Mouse (Mus musculus) left cerebral cortex, postnatal 10 days (tissue): ENCODE measurements around the gene Fos. TPM values are rescaled to one million over a fixed set of nuclear protein-coding genes. Genes with fewer than 3 reads are reported as not detected.
"Not testable (repeated sequence)": the region's sequence is repeated elsewhere in the genome, so short reads cannot be mapped to it uniquely, and the experiment has no call there.

Source experiments
- DNase-seq, 2 experiments: peaks; one replicate each; pipeline ENCODE4 v3.0.0; 2021 to 2022; ENCODE audit warnings: low spot score in 2 of 2, mixed read lengths in 1 of 2; ENCODE audit errors: extremely low spot score in 1 of 2
- intact Hi-C: fragments of 180-260 bp; cut with DNase I; formaldehyde crosslinking; loops from one replicate; pipeline ENCODE4 v1.15.1; 2025
- total RNA-seq, 2 experiments: library from RNA; stranded (reverse); gene quantifications; 2 replicates each; pipeline ENCODE4 v1.2.3; 2021

Fos gene
- total RNA-seq, 2 experiments from 2014 or later = 11.0 to 14.8 TPM

DNA sequence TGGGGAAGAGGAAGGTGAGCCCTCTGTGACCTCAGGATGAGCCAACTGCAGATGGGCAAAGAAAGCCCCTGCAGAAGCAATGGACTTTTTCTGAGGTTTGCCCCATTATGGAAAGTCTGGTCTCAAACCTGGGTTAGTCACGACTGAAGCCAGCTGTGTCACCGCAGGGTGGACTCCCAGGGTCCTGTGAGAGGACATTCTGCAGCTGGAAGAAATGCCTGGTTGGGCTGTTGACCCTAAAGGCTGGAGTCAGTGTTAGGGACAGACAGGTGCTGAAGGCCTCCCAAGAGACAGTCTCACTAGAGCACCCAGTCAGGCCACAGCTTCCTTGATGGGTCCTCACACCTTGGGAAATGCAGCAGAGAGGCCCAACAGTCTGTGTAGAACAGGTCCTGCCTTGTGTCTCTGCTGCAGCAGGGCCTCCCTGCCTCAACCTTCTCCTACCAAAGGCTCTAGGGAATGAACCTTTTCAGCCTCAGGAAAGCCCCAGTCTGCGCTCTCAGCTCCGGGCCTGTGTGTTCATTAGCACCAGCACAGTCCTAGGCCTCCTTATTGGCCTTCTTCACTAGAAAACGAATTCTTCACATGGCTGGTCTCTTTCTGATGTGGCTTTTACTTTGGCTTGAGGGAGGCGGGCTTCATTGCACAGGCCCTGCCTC, 40.2 kb downstream of the Fos start:
- intact Hi-C loops = no loop called here
- no peak for DNase-seq

DNA sequence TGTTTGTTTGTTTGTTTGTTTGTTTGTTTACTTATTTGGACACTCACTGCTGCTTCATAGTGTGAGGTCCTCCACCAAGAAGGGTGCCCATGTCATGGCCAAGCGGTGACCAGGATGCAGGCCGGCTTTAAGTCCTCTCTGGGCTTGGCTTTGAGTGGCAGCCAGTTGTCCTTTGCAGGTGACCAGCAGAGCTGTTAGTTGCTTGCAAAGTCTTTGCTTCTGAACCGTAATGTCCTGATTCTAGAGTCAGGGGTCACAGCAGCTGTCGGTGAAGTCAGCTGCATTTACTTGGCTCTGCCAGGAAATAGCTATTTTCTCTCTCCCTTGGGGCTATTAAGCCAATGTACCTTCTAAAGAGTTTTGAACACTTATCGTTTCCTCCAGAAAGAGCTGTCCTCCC, 41.3 kb downstream of the Fos start:
- intact Hi-C loops = no loop called here

DNA sequence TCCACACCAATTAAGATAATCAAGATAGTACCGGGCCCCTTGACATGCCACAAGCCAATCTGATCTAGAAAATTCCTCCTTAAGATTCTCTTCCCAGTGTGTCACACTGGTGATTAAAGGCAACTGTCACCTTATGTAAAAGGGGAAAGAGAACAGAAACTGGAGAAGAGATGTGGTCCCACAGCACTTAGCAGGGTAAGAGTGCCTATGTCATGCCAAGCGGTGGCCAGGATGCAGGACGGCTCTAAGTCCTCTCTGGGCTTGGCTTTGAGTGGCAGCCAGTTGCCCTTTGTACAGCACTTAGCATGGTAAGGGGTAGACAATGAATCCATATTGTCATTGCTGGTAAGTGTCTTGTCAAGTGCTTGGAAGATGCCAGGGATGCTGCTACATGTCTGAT, 42.2 kb downstream of the Fos start:
- intact Hi-C loops = no loop called here
- no peak for DNase-seq

More for the DNA sequence above, 41.3 kb downstream of the Fos start:
- no peak for DNase-seq

DNA sequence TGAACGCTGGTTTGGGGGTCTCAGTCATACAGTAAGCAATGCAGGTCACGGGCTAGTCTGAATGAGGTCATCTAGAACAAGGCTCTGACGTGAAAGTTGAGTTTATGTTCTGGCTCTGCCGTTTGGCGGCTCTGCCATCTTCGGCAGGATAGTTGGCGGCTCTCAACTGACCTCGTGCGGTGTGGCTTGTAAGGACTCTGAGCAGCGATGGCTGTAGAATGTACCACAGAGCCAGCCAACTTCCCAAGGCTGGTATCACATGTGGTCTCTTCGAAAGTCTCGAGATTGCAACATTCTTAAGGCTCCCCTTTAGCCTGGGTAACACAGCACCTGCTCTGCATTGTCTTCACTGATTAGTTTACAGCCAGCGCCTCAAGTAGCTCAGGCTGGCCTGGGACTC, 43.6 kb downstream of the Fos start:
- DNase-seq = no peak
- intact Hi-C loops = no loop called here

DNA sequence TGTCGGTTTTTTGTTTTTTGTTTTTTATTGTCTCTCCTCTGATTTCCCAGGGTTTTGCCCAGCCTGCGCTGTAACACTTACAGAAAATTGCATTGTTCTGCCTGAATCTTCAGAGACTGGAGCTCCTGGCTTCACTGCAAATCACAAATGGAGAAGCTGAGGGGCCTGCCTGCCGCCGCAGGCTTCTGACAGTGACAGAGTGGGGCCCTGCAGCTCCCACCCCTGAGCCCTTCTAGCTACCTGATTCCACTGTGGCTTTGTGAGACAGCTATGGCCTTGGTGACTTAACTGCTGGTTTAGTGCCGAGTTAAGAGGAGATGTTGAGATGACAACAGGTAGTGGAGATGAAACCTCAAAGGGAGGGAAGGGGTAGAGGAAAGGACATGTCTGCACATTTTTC, 44.3 kb downstream of the Fos start:
- intact Hi-C loops = no loop called here
- DNase-seq = no peak

DNA sequence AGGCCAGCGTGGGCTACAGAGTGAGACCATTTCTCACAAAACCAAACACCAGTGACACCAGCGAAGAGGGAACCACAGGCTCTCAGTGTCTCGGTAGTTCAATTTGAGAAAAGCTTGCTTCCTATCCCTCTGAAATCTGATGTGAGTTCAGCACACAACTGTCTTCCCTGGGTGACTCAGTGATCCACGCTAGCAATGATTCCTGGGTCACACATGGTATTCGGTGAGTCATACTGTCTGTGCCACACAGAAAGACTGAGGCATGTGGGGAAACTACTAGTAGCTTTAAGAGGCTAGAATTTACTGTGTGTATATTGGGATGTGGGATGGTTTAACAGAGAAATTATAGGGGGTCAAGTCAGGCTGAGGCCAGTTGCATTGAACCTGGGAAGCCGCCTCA, 45.9 kb downstream of the Fos start:
- DNase-seq = no peak
- intact Hi-C loops = no loop called here

DNA sequence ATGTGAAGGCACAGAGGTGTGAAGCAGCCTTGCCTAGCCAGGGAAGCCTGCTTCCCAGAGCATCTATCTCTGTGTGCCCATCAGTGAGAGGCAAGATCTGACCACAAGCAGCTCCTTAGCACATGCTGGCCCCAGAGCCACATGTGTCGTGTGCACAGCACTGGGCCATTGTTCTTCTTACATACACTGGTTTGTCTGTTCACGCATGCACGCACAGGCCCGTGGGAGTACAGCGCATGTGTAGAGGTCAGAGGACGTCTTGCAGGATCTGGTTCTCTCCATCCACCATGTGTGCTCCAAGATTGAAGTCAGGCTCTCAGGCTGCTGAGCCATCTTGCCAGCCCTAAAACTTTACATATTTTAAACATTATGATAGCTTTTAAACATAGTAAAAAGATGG, 47.4 kb downstream of the Fos start:
- no peak for DNase-seq
- intact Hi-C loops = no loop called here

DNA sequence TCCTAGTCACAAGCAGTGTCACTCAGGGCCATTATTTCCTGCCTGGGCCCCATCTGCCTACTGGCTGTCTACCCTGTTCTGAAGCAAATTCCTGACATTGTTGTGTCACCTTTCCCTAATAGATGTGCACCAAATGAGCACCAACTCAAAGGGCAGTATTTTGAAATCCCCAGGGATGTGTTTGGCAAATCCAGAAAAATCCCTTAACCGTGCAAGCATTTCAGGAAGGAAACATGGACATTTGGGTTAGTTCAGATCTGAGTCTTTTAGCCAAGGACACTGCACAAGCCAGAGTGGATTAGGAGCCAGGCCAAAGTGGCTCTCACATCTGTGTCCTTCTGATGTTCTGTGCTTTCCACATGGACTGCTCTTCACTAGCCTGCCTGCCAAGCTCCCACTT, 48.0 kb downstream of the Fos start:
- intact Hi-C loops = no loop called here
- no peak for DNase-seq

DNA sequence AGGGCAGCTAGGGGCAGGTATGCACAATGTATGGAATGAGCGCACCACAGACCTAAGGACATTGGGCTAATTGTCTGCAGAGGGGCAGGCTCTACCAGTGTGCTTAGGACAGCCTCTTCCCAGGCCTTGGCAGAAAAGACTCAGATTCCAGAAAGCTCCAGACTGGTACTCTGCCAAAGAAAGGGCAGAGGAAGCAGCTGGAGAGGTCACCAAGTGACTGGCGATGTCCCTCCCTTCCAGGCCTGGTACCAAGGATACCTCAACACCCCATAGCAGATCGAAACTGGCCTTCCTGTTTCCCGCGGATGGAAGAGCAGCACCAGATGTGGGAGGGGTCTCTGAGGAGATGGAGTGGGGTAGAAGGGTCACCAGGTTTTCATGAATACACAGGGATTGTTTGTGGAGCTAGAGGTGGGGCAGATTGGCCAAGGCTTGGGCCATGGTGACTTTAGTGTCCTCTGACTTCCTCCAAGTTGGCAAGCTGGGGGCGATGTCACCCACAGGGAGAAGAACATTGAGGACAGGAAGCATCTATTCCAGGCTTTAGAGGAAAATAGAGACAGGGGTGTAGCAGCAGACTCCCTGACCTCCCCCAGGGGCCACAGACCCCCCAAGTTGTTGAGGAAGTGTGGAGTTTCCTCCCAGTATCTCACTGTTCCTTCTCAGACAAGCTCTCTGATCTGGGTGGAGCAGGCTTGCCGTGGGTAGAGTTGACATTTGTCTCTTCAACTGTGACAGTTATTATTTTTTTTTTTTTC, 49.1 kb downstream of the Fos start:
- intact Hi-C loops = no loop called here
- DNase-seq = no peak

DNA sequence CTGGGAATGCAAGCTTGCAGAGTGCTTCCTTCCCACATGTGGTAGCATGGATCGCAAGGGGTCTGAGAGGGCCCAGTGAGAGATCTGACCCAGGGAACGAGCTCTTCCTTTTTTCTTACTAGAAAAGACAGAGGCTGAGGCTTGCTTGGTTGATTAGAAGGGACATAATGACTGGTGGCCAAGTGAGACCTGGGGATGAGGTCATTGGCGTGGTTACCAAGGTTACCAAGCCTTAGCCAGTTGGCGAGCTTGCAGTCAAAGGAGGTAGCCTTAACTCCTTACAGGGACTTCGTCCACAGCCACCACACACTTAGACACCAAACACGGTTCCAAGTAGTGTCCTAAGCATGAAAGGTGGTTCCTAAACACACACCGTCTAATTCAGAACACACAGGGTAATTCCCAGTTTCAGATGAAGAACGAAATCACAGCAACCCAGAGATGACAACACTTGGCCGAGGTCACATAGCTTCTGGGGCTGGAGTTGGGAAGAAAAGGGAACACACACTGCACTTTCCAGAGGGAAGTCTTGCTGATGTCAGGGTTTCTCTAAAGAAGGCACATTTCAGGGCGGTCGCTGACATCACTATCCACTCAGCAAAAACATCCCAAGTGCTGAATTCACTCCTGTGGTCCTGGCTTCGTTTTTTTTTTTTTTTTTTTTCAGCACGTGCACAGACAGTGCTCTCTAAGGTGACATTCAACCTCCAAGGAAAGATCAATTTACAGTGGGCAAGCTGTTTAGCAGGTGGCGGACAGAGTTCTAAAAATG, 49.9 kb downstream of the Fos start:
- no peak for DNase-seq
- intact Hi-C loops = no loop called here

DNA sequence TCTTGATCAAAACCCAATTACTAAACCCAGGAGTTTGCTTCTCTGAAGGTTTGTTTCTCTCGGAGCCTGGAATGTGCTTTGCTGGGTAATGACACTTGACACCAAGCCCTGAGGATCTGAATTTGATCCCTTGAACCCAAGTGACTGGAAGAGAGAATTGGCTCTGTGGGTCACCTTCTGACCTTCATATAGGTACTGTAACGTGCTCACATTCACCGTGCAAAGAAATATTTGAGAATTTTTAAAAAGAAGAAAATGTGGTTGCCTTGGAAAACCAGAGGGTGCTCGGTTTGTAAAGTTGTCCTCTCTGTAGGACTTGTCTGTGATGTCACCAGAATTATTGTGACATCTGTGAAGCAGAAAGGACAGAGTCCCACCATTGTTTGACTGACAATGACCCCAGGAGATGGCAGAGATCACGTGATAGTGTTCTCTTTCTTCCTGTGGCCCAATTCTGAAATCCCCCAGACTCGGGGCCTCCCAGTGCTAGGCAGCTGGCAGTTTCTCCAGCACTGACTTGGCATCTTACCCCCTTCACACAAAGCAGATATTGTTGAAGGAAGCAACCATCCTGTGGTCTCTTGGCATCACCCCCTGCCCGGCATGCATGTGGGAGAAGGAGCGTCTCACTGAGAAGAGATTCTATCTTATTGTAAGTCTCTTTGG, 50.6 kb downstream of the Fos start:
- intact Hi-C loops = no loop called here

DNA sequence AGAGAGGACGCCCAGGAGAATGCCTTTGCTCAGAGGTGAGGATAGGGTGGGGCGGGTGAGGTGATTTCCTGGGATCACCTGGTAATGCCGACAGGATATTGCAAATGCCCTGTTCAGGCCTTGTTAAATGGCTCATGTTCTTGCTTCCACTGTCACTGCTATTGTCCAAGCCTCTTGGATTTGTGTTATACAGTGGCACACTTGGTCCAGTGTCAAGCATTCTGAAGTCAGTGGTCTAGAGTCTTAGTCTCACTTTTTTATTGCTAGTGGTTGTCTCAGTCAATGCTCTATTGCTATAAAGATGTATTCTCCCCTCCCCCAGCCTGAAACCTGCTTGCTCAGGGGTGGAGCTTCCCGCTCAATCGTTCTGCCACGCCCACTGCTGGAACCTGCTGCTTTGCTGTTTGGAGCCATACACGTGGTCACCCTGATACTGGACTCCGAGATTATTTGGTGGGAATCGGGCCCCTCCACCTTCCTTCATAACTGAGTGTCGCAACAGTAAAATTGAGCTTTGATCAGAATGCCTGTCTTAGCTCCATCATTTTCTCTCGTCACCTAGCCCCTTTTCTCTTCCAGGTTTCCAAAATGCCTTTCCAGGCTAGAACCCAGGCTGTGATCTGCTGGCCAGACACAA, 51.3 kb downstream of the Fos start:
- DNase-seq, intact Hi-C loops: not testable (repeated sequence)

More for the DNA sequence above, 50.6 kb downstream of the Fos start:
- DNase-seq = no peak

Other genes with a start within 250 kb of the Fos start
- gene Mlh3, start 203.3 kb upstream of the Fos start, total RNA-seq = 10 to 100 TPM; 12.6 to 13.1 TPM
- 10 to 100 TPM; 19.2 to 23.1 TPM for gene Acyp1, start 185.5 kb upstream of the Fos start, total RNA-seq
- 1 to 10 TPM in 1 of 2 experiments, under 1 TPM in 1; 0.86 to 1.1 TPM for gene Zc2hc1c, start 185.3 kb upstream of the Fos start, total RNA-seq
- 10 to 100 TPM; 24.5 to 26.3 TPM for gene Nek9, start 134.5 kb upstream of the Fos start, total RNA-seq
- gene Tmed10, start 99.0 kb upstream of the Fos start, total RNA-seq = 100 to 1,000 TPM; 151 to 158 TPM
- 10 to 100 TPM; 28.2 to 39.7 TPM for gene Jdp2, start 125.1 kb downstream of the Fos start, total RNA-seq
- under 1 TPM; 0.36 to 0.51 TPM for gene Batf, start 212.8 kb downstream of the Fos start, total RNA-seq